Mouse (Mus musculus) erythroblast, embryonic 14.5 days (primary cell): ENCODE results near the gene Fgfr2.

Source experiments
- GATA1 ChIP-seq: IDR thresholded peaks from 2 replicates; pipeline ENCODE4 v1.6.1; 2012; ENCODE audit warnings: low read length, inconsistent platforms, mixed read lengths
- TAL1 ChIP-seq: IDR thresholded peaks from 3 replicates; pipeline ENCODE4 v1.6.1; 2012; ENCODE audit warnings: low read length, inconsistent platforms, mixed read lengths

GRCm38 (mm10) chr7:130248403-130248802 lies 2874.7 kb downstream of the Fgfr2 start:
- TF ChIP-seq TAL1 (no peak), GATA1 (no peak)
